Mouse (Mus musculus) megakaryocyte, adult 5-6 weeks (primary cell): ENCODE results near the gene Rassf1. TPM values are rescaled to one million over a fixed set of nuclear protein-coding genes. Genes with fewer than 3 reads are reported as not detected.

Experiments used
- ATAC-seq: 2 replicates; pipeline ENCODE4 v1.8.0; 2016; ENCODE audit warnings: mild to moderate bottlenecking, inconsistent platforms; ENCODE audit not compliant: poor library complexity, severe bottlenecking
- total RNA-seq, 2 experiments: library from RNA; stranded (forward) in 1 of 2; stranded (reverse) in 1 of 2; fragments of 153-499, 151-499 nt in 1 of 2; fragments of 221-1000, 200-1000 nt in 1 of 2; gene quantifications; 2 replicates each; pipeline versions ENCODE4 v1.2.3 to v1.2.4; 2015 to 2017

Gene Rassf1
- total RNA-seq, 2 experiments from 2014 or later: 34.3 to 57.3 TPM

DNA sequence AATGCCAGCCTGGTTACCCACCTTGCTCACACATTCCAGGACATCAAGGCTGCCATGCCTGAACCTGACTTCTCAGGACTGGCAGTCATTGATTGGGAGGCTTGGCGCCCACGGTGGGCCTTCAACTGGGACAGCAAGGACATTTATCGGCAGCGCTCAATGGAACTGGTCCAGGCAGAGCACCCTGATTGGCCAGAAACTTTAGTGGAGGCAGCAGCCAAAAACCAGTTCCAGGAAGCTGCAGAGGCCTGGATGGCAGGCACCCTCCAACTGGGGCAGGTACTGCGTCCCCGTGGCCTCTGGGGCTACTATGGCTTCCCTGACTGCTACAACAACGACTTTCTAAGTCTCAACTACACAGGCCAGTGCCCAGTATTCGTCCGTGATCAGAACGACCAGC is 26.5 kb downstream of the Rassf1 start:
- ATAC-seq: no peak

DNA sequence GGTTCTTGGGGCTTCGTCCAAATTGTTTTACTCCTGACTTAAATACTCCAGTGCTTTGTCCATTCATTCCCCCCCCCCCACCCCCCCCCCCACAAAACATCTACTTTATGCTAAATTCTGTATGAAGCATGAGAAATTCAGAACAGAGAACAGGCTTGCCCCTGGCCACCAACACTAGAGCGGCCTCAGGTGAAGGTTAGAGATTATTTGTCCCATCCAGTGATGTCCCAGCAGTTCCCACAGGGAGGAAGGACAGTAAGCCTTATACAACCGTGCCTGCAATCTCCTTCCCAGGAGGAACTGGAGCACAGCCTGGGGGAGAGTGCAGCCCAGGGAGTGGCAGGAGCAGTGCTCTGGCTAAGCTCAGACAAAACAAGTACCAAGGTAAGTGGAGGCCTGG is 27.2 kb downstream of the Rassf1 start, which contains the start of gene Naa80:
Gene Naa80 (plus strand): TSS at position 301 of the 400 bp plus-strand sequence.
- ATAC-seq: no peak

DNA sequence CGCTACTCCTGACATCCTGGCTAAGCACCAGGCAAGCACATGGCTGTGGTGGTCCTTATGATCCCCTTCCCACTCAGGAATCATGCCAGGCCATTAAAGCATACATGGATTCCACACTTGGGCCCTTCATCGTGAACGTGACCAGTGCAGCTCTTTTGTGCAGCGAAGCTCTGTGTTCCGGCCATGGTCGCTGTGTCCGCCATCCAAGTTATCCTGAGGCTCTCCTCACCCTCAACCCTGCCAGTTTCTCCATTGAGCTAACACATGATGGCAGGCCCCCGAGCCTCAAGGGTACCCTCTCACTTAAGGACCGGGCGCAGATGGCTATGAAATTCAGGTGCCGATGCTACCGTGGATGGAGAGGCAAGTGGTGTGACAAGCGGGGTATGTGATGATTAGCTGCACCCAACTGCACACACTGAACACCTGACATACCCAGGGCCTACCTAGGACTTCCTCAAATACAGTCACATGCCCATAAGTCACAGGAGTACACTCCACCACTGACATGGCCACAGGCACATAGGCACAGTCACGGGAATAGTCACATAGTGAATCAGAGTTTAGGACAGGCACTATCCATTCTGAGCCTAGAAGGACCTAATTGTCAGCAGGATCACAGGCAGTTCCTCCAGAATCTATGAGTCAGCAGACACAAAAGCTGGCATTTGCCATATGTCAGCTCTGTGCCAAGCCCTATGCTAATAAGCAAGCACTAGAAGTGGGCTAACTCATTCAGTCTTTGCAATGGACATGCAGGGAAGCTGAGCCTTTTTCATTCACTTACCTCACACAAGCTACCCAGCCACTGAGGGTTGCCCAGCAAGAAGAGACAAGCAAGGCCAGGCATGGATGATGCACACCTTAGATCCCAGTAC is 27.9 kb downstream of the Rassf1 start:
- ATAC-seq: no peak

DNA sequence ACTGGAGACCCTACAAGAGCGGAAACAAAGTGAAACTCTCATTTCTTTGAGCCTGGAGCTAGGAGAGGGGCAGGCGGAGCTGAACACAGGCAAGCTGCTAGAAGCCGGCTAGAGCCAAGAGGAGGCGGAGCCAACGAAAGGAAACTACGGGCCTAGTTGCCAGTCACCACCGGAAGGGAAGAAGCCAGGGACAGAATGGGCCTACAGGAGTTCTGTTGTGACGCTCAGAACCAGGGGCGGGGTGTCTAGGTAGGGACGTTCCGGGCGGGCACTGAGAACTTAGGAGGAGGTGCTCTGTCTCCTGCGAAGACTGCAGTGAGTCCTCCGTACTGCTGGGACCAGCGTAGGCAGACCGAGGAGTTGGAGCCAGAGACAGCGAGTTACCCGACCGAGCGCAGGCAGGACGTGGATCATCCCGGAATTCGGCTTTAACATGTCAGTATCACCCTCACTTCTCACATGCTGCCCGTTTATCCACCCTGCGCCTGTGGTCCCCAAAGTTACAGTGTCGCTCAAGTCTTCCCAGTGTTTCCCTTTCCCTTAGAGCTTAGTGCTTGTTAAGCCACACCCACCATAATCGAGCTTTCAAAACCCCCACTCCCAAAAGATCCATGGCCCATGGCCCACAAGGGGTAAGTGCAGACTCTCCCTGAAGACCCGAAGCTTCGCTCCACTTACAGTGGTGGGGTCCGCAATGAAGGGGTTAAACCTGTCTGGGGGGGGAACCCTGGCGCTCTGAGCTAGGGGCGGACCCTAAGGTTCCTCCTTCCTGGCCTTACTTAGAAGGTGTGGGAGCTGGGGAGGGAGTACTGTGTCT is 29.4 kb downstream of the Rassf1 start, which contains the start of gene Hyal3:
Gene Hyal3 (plus strand): TSS at position 318 of the 817 bp plus-strand sequence.
- ATAC-seq: peak; percentile 77

DNA sequence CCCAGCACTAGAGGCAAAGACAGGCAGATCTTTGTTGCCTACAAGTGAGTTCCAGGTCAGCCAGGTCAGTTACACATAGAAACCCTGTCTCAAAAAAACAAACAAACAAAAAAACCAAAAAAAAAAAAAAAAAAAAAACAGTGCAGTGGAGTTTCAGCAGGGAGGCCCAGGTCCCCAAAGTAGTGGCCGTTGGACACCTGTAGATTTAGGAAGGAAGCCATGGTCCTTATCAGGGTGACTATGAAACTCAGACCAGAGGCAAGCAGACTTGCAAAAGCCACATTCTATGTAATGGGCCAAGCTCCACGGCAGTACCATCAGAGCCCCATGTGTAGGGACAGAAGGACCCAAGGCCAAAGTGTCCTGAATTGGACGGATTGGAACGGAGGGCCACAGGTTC is 30.2 kb downstream of the Rassf1 start:
- ATAC-seq: no peak

DNA sequence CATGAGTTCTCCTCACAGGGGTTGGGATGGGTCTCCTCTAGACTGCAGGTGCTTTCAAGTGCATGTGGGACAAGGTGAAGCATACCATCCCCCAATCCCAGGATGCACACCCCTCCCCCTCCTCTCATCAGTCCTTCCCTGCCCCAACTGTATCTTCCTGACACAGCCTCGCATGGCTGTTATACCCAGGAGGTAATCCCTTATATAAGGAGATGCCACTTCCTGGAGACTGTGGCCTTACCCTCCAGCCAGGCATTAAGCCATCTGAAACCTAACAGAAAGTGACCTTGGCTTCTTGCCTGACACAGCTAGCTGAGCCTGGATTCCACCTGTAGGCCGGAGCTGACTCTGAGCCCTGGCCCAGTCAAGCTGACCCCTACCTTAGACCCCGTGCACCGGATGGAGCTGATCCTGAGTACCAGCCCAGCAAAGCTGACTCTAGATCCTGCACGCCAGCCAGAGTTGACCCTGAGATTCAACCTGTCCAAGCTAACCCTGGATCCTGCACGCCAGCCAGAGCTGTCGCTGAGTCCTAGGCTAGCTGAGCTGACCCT is 31.2 kb downstream of the Rassf1 start:
- no peak for ATAC-seq

DNA sequence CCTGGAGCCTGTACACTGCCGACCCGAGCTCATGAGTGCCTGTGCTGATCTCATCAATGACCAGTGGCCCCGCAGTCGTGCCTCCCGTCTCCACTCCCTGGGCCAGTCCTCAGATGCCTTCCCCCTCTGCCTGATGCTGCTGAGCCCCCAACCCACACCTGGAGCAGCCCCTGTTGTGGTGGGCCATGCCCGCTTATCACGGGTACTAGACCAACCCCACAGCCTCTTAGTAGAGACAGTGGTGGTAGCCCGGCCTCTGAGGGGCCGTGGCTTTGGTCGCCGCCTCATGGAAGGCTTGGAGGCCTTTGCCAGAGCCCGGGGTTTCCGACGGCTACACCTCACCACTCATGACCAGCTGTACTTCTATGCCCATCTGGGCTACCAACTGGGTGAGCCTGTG is 31.8 kb downstream of the Rassf1 start:
- no peak for ATAC-seq

DNA sequence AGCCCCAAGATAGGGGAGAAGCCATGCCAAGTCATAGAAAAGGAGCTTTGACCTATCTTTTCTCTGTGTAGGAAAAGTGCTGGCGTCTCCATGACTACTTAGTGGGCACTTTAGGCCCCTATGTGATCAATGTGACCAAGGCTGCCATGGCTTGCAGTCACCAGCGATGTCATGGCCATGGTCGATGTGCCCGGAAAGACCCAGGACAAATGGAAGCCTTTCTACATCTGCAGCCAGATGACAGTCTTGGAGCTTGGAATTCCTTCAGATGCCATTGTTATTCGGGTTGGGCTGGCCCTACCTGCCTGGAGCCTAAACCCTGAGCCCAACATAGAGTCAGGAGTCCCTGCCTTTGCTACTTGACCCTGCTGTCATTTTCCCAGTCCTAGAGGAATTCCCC is 35.1 kb downstream of the Rassf1 start:
- no peak for ATAC-seq

DNA sequence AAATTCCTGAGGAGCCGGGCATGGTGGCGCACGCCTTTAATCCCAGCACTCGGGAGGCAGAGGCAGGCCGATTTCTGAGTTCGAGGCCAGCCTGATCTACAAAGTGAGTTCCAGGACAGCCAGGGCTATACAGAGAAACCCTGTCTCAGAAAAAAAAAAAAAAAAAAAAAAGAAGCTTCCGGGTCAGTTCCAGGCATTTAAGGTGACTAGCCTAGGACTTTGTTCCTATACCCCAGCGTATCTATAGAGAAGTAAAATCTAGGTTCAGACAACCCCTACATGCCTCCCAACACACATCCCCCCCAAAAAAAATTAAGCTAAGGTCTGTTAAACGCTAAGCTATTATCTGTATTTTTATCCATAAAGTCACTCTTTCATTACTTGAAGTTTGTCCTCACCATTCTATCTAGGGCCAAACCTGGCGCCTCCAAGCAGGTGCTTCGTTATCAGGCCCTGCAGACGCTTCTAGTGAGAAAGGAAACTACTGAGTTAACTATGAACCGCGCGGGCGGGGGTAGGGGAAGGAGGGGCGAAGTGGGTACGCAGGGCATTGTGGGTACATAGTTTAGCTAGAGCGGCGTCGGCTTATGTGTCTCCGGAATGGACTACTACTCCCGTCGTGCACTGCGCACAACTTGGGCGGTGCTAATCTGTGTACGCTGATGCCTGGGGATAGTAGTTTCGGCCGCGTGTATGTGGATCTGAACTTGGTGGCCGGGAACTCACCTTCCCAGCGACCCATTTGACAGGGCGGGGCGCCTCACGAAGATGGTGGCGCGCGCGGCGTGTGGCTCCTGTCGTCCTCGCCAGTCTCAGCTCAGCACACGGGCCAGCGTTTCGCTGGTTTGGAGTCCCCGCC is 35.8 kb downstream of the Rassf1 start, which contains the start of gene Ifrd2:
Gene Ifrd2 (plus strand): TSS at position 669 of the 859 bp plus-strand sequence.
- ATAC-seq: peak; percentile 97

DNA sequence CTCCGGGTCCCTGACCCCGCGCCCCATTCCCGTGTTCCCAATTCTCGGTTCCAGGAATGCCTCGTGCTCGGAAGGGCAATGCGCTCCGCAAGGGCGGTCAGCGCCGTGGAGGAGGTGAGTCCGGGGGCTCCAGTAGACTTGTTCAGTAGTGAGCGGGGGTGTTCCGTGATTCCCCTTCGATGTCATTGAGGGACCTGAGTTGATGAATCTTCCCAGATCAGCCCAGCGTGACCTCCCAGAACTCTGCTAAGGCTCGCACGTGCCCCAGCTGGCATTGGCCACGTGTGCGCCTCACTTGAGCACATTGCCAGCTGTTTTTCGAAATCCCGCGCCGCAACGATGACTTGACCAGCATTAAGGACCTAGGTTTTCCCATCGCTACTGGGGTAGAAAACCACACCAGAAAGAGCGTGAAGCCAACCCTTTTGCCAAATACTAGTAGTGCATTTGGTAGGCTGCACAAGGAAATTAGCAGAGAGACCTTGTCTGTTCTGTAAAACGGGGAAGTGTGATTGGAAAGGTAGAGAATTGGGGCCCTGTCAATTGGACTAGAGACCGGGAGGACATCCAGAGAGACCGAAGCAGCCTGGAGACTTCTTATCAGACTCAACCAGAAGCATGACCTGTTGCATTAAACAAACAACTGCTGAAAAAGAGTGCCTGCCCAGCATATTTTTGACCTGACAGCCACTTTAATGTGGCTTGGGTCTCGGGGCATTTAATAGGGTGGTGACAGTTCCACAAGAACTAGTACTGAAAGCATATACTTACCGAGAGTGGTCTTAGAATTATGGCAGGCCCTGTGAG is 36.7 kb downstream of the Rassf1 start:
- ATAC-seq: peak; percentile 7; the same call in 1 of the 2 replicates

DNA sequence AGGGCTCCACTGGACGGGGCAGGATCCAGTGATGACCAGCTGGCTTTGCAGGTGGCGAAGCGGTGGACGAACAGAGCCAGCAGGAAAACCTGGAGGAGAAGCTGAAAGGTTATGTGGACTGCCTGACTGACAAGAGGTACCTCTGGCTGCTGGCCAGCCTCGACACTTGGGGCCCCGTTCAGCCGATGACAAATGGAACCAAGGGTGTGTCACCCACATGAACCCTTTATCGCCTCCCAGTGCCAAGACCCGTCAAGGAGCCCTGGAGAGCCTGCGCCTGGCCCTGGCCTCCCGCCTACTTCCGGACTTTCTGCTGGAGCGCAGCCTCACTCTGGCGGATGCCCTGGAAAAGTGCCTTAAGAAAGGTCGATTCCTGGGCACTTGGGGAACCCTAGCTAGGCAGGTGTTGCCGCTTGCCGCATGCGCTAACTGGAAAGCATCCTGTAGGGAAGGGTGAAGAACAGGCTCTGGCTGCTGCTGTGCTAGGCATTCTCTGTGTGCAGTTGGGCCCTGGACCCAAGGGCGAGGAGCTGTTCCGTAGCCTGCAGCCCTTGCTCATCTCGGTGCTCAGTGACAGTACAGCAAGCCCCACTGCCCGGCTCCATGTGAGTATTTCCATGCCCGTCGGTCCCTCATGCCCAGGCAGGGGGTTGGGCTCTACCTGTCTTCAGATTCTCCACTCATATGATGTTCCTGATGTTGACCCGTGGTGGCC is 38.9 kb downstream of the Rassf1 start:
- ATAC-seq: no peak

DNA sequence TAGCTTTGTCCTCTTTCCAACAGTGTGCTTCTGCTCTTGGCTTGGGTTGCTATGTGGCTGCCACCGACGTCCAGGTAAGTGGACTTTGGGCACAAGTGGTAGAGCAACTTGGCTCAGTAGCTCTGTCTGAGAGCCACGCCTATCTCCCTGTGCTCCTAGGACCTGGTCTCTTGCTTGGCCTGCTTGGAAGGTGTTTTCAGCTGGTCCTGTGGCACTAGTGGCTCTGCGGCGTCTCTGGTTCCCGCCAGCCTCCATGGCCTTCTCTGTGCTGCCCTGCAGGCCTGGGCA is 39.4 kb downstream of the Rassf1 start:
- no peak for ATAC-seq

DNA sequence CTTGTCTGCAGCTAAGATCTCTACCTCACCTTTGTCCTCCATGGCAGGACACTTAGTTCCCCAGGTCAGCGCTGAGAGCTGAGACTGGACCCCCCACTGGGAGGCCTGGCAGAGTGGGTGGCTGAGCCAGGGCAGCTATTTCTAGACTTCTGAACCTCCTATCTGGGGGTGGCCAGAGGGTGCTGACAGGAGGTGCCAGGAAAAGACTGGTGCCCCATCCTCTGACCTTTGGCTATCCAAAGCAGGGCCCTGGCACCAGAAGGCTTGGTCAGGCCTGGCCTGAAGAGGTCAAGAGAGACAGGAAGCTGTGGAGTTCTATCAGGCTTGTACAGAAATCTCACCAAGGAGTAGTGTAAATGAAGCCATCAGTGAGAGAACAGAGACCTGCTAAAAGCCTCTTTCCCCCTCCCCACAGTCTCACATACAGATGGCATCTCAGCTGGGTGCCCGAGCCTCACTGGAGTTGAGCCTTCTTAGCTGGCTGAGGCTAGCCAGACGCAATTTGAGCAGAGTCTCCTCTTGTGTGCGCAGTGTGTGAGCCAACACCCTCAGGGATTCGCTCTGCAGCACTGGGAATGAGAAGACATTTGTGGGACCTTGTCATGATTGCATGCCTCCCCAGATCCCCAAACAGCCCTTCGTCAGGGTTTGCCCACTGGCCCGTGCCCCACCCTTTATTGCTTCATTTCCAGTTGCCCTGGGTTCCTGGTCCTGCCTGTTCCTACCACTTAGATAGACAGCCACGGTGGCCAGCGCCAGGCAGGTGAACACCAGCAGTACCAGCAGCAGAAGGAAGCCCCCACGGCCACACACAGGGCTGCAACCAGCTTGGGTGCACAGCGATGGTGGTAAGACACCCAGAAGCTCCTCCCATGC is 42.0 kb downstream of the Rassf1 start:
- peak; percentile 80 for ATAC-seq

DNA sequence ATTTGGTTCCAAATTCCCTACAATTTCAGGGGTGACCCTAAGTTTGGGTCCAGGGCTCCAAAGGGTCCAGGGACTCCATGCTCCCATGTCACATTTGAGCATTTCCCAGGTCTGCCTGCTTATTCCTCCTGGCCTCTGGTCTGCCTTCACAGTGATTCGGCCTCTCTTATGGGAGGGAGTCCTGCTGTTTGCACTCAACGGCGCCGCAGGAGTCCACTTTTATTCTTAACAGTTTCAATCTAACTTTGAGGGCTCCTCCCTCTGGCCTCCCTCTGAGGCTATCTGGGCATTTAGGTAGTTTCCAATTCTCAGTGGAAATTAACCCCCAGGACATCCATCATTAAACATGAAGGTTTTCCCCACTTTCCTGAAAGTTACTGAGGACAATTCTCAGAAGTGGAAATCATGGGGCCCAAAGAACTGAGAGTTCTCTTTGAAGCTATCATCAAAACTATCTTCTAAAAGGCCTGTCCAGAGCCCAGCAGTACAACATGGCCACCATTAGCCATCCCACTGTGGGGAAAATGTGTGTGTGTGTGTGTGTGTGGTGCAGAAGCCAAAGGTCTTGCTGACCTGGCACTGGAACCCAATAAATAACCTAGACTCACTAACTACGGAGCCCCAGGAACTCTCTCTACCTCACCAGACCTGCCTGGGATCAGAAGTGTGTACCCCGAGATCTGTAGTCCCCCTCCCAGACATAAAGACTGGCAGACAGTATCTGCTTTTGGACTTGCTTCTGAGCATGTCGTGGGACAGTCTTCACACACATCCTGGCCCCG is 43.1 kb downstream of the Rassf1 start:
- no peak for ATAC-seq

DNA sequence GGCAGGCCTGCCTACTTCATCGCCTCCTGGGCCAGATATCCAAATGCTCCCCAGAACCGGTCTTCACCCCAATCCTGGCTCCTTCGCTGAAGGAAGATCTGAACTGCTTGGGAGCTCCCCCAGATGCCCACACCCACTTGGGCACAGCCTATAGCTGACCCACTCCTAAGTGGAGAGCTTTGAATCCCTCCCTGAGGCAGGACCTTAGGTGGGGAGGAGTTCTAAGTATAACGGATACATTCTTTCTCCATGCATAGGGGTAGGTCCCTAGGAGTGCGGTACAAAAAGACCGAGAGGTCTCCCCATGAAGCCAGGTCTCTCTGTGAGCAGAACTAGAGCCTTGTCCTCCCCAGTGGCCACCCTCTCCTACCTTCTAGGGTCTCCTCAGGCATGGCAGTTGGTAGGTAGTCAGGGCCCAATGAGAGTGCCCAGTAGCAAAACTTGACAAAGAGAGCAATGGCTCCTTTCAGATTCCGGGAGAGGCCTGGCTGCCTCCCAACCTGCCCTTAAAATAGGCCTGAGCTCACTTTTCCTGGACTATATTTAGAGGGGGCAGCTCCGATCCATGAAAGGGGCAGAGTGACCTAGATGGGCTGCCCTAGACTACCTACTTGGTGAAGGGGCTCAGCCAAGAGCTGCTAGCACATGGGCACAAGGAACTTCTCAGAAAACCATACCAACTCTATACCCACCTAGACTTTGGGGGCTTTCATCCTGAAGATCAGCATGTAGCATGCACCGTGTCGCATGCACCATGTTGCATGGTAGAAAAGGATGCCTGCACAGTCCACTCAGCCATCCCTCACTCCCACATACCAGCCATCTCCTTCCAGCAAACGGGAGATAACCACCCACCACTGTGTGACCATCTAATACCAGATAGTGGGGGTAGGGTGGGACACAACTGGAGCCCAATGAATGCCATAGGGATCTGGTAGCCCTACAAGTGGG is 45.5 kb downstream of the Rassf1 start:
- ATAC-seq: no peak

DNA sequence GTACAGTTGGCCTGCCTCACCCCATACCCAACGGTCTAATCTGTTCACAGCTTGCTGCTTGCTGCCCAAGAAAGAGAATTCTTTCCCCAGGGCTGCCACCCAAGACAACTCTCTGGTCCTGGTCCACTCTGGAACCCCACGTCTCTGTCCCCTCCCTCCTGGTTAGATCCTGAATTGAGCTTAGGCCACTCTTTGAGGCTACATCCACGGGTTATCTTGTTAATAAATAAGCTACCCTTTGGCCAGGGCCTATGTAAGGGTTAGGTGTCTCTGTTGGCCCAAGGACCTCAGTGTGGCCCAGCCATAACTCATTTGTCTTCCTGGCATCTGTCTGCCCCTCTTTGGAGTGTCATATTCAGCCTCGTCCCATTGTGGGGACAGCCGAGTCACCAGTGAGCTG is 47.0 kb downstream of the Rassf1 start:
- ATAC-seq: no peak
